Mouse (Mus musculus): ENCODE measurements around the gene Faap100.
"Not testable (repeated sequence)": the region's sequence is repeated elsewhere in the genome, so short reads cannot be mapped to it uniquely, and the experiment has no call there.

Faap100 gene

DNA sequence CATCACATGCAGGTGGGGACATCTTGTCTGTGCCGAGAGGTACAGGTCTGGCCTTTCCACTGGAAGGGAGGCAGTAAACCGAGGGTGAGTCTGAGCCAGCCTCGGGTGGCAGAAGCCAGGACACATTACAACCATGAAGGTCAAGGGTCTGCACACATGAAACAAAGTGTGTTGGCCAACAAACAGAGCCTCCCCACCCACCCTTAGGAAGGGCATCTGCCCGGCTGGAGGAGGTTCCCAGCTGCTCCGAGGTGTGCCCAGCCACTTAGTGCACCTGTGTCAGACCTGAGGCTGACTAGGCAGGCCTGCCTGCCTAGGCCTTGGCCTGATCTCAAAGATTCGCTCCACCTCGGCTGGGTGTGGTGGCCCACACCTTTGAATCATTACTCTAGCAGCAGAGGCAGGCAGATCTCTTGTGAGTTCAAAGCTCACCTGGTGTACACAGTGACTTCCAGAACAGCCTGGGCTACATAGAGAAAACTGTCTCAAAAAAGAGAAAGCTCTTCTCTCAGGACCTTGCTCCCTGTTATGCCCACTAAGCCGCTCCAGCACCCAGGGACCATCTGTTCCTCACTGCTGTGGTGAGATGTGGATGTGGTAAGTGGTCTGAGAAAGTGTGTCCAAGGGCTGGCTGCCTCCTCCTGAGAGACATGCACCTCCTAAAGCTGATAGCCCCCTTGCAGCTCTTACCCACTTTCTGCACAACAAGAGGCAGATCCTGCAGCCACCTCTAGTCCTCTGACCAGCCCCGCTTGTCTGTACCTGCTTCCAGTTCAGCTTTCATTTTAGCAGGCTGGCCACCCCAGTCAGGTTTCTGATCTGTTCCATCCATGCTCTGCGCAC is 27.1 kb downstream of the Faap100 start:
- no peak for DNase-seq (ENCODE audit: low read depth, low spot score)

DNA sequence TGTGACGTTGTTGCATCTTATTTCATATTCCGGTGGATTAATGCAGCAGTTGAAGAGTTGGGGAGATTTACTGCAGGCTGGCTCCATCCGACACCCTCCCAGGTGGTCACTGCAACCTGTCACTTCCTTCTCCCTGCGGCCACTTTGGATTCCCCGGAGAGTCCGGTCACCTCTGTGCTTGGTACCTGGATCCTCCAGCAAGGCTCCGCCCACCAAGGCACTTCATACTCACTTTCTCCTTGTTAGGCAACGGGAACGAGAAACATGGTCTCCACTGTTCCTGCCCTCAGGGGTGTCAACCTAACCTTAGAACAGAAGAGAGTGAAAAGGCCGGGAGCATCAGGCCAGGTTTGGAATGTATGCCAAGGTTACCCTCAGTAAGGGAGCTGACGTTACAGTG is 27.9 kb downstream of the Faap100 start:
- DNase-seq (ENCODE audit: low read depth, low spot score), result no peak

DNA sequence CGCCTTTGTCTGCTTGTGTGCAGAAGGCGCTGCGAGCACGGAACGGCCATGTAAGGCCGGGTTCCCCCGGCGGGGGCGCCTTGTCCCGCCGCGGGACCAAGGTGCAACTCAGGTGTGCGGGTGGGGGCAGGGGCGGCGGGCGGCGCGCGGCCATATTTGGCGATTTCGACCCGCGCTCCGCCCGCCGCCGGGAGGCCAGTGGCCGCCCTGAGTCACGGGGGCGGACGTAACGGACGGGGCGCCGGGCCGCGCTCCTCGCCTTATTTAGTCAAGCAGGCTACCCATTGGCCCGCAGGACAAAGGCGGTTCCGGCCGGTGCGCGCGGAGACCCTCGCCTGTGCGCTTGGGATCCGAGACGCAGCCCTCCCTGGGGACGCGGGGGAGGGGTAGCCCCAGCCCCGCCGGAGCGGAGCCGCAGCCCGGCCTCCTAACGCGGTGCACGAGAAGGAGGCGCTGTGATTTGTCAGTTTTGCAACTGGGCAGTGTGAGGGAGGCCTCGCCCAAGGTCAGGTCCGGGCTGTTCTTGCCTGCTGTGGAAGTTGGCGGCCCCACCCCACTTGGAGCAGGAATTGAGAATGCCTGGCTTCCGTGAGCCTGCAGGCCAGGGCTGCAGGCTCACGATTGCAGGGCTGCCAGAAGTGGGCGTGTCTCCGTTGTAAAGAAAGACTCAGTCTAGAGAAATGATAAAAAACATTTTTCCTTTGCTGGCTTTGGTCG is 28.4 kb downstream of the Faap100 start:
- no peak for DNase-seq (ENCODE audit: low read depth, low spot score)

DNA sequence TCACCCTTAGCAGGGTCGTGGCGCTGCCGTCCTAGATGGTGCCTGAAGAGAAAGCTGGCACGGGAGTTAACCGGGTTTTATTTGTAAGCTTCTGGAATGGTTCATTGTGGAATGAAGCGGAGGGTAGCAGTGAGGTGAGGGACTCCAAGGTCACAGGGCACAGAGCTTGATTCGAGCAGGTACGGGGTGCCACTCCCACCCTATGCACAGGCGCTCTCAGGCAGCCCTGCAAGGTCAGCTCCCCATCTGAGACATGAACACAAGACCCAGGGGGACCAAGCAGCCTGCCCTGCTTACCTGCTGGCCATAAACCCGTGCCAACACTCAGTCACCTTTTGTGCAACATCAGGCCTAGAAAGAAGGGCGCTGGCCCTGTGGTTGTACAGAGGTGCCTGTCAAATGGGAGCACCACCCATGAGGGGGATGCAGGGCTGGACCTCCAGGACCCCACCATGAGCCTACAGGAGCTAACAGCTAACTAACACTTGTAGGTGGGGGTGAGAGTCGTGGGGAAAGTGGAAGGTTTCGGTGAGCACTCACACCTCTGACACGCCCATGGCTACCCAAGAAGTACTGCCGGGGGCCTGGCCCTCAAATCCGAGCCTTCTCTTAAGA is 29.1 kb downstream of the Faap100 start:
- no peak for DNase-seq (ENCODE audit: low read depth, low spot score)

DNA sequence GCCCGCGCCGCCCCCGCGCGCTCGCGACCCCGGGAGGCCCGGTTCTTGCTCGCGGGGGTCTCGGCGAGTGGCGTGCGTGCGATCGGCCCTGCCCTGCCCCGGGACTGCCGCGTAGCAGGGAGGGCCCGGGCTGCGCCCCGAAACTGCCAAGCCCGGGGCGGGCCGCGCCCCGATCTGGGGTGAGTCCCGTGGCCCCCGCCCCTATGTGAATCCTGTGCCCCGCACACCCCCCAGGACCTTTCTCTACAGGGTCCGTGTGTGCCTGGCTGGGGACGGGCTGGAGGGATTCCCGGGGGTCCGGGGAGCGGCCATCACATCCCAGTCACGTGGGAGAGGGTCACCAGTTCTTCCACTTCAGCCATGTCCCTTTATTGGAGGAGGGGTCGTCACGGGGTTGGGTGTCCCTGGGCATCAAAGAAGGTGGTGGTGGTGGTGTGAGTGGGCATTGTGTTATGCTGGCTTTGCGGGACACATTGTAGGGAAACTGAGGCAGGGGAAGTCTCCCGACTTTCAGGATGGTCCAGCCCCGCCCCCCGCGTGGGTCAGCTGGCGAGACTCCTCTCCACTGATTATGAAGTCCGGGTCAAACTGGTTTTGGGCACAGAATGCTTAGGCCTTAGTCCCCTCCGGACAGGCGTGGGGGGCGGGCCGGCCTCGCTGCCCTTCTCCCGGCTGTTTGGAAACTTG is 29.7 kb downstream of the Faap100 start:
- no peak for DNase-seq (ENCODE audit: low read depth, low spot score)

DNA sequence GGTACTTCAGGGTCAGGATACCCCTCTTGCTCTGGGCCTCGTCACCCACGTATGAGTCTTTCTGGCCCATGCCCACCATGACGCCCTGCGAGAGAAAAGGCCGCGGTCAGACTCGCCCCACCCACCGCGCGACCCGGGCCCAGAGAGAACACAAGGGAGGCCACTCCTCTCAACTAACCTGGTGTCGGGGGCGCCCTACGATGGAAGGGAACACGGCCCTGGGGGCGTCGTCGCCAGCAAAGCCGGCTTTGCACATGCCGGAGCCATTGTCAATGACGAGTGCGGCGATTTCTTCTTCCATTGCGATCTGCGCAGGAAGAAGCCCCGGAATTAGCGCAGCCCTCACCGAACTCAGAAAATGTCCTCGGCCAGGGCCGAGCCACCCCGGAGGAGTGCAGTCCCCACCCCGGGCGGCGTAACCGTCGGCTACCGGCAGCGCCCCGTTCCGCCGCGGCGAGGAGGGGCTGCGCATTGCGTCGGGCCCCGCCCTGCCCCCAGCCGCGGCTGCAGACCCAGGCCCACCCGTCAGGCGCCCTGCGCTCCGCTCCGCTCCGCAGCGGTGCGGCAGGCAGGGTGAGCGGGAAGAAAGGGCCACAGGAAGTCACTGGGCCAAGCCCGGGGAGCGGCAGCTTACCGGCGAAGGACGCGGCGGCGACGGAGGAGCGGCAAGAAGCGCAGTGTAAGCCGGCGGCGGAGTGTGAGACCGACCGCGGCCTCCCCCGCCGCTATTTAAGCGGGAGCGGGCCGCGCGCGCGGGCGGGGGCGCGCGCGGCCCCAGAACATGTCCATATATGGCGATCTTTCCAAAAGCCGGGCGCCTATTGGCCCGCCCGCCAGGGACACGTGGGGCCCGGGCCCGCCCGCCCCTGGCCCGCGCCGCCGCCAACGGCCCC is 30.5 kb downstream of the Faap100 start, which contains the start of gene Actg1:
Actg1 (minus strand) TSS at position 752 of the 893 bp plus-strand sequence.
- no peak for DNase-seq (ENCODE audit: low read depth, low spot score)

DNA sequence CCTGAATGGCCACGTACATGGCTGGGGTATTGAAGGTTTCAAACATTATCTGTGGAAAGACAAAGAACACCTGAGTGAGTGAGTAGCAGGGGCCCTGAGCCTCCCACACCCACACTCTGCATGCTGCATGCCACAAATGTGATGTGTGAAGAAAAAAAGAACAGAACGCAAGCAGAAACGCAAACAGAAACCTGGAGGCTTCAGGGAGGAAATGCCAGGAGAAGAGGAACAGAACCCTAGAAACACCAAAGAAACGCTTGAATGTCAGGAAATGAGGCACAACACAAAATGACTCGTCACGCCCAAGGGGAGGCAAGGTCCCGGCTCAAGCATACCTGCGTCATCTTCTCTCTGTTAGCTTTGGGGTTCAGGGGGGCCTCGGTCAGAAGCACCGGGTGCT is 31.3 kb downstream of the Faap100 start:
- DNase-seq (ENCODE audit: low read depth, low spot score), result no peak

DNA sequence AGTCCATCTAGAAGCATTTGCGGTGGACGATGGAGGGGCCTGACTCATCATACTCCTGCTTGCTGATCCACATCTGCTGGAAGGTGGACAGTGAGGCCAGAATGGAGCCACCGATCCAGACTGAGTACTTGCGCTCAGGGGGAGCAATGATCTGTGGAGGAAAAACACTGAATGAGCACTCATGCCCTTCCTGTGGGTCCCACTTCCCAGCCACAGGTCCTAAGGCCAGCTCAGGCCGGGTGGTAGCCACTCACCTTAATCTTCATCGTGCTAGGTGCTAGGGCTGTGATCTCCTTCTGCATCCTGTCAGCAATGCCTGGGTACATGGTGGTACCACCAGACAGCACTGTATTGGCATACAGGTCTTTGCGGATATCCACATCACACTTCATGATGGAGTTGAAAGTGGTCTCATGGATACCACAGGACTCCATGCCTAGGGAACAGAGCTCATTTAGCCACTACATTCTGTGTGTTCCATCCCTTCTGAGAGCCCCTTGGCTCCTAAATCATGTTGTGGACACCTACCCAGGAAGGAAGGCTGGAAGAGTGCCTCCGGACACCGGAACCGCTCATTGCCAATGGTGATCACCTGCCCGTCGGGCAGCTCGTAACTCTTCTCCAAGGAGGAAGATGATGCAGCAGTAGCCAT is 32.1 kb downstream of the Faap100 start:
- not testable (repeated sequence) for DNase-seq (ENCODE audit: low read depth, low spot score)

DNA sequence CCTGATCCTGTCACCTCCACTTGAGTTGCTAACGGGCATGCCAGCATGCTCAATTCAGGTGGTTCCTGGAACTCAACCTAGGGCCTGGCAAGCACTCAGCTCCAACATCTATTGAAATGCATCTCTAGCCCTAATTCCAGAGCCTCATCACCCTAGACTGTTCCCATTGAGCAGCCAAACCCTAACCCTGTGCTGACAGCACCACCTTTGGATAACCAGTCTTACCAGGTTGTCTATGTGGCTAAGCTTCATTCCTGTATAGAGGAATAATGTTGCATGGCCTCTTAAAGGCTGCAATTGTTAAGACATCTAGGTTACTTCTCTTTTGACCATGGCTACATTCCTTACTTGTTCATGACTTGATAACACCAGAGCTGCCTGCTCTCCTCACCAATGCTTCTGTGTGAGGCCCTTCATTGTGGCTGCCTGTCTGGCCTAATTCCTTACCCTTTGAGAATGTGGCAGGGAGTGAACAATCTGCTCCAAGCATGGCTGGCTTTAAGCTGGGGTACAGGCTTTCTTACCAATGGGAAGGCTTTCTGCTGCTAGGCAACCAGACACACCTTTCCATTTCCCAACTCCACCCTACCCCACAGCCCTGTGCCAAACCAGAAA is 33.4 kb downstream of the Faap100 start:
- no peak for DNase-seq (ENCODE audit: low read depth, low spot score)

DNA sequence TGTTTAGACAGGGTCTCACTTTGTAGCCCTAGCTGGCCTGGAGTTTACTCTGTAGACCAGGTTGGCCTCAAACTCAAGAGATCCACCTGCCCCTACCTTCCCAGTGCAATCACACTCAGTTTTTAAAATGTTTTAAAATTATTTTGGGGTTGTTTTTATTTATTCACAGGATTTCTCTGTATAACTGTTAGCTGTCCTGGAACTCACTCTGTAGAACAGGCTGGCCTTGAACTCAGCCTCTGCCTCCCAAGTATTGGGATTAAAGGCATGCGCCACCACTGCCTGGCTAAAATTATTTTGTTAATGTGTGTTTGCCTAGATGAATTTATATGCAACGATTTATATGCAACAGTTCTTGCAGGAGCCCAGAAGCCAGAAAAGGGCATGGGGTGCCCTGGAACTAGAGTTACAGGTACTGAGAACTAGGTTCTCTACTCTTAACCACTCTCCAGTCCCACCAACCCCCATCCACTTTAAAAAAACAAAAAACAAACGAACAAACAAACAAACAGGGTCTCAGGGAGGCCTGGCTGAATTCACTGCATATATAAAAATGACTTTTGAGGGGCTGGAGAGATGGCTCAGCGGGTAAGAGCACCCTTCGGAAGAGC is 34.1 kb downstream of the Faap100 start:
- DNase-seq (ENCODE audit: low read depth, low spot score), result no peak

DNA sequence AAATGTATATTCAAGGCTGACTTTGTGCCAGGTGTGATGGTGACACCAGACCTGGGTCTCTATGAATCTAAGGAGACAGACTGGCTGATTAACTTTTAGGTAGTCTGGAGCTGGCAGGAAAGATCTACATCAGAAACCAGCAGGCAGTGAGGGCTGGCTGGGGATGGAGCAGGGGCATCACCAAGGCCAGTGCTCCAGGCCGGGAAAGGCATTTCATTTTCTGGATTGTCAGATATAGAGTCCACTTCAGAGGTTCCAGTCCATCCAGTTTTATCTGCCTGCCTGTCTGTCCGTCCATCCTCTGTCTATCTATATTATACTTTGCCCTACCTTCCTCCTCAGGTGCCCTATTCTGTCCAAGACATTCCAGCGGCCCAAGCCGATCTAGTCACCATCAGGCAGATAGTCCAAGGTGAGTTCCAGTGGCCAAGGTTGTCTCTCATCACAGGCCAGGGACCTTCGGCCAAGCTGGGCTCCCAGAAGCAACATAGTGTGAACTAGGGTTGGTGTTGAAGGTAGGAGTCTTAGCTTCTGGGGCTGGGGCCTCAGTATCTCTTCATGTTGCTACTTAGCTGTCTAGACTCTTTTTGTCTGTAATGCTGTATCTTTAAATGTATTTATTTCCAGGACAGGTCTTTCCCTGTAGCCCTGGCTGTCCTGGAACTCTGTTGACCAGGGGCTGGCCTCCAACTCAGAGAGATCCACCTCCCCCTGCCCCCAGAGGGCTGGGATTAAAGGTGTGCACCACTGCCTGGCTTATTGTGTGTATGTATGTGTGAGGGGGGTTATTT is 34.9 kb downstream of the Faap100 start:
- no peak for DNase-seq (ENCODE audit: low read depth, low spot score)

DNA sequence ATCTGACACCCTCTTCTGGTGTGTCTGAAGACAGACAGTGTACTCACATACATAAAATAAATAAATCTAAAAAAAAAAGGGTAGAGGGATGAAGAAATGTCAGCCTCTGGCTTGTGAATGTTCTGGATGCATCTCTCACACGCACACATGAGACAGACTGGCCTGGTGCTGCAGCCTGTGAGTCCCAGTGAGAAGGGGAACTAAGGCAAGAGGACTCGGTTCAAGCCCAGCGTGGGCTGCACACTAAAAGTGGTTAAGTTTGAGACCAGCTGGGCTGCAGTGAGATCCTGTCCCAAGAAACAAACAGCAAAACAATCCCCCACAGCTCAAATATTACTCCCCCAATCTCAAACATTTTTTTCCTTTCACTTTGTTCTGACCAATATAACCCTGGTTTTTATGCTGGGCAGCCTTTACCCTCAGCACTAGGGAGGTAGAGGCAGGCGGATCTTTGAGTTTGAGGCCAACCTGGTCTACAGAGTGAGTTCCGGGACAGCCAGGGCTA is 35.9 kb downstream of the Faap100 start:
- DNase-seq (ENCODE audit: low read depth, low spot score), result no peak

DNA sequence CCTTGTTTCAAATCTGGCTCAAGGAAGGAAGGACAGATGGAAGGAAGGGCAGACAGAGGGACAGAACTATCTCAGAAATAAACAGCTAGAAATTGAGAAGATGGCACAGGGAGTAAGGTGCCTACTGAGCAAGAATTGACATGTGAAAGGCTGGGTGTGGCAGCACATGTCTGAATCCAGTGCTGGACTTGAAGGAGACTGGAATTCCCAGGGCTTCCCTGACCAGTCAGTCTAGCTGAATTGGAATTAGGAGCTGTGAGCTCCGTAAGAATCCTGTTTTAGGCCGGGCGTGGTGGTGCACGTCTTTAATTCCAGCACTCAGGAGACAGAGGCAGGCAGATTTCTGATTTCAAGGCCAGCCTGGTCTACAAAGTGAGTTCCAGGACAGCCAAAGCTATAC is 36.9 kb downstream of the Faap100 start:
- no peak for DNase-seq (ENCODE audit: low read depth, low spot score)

DNA sequence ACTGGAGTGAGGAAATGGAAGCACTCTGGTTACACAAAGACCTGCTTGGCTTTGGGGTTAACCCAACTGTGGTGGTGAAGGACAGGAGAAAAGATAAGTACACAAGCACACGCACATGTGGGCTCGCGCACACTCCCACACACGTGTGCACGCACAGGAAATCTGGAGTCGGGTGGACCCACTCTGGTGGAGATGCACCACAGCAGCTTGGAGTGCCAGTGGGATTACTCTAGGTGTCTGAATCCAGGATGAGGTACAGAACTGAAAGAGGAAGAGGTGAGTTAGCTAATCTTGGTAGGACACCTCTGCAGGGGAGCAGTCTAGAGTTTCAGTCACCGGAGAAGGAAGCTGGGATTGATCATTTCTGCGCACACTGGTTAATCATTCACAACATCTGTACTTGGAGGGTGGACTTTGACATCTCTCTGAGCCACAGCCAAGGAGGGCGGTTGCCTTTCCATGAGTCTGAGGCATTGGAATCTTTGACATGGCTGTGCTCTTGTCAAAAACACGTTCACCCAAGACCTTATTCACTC is 38.5 kb downstream of the Faap100 start:
- DNase-seq (ENCODE audit: low read depth, low spot score), result no peak

DNA sequence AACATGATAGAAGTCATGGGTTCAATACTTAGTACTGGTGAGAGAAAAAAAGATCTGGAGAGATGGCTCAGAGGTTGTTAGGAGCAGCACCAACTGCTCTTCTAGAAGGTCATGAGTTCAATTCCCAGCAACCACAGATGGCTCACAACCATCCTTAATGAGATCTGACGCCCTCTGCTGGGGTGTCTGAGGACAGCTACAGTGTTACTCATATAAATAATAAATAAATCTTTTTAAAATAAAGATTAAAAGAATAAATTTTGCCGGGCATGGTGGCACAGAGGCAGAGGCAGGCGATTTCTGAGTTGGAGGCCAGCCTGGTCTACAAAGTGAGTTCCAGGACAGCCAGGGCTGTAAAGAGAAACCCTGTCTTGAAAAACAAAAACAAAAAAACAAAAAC is 39.8 kb downstream of the Faap100 start:
- no peak for DNase-seq (ENCODE audit: low read depth, low spot score)

DNA sequence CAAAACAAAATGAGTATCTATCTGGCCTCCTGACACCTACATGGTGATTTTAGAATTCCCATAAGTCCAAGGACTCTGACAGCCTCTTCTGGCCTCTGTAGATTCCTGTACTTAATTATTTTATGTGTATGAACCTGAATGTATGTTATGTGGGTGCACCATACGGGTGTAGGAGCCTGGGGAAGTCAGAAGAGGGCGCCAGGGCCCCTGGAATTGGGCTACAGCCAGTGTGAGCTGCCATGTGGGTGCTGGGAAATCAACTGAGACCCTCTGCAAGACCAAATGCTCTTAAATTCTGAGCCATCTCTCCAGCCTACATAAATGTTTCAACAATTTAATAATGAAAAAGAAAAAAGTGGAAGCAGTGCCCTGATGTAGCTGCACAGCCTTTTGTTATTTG is 41.1 kb downstream of the Faap100 start:
- no peak for DNase-seq (ENCODE audit: low read depth, low spot score)

DNA sequence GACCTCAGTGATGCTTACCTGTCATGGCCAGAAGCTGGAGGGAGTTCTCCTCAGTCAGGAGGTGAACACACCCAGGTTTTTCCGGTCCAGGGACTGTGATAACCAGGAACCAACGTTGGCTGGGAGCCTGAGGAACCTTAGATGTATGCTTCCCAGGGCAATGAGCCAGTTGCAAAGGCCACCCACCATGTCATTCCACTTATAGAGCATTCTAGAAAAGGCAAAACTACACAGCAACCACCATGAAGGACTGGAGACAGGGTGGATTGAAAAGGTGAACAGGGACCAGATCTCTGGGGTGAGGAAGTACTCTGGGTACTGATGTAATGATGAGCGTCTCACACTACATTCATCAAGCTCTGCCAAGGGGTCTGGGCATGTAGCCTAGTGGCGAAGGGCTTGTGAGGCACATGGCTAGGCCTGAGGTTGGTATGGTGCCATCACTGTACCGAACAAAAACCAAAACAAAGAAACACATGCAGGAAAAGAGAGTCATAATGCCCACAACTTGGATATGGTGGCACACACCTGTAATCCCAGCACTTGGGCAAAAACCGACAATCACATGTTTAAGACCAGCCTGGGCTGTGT is 43.0 kb downstream of the Faap100 start:
- DNase-seq (ENCODE audit: low read depth, low spot score), result no peak

DNA sequence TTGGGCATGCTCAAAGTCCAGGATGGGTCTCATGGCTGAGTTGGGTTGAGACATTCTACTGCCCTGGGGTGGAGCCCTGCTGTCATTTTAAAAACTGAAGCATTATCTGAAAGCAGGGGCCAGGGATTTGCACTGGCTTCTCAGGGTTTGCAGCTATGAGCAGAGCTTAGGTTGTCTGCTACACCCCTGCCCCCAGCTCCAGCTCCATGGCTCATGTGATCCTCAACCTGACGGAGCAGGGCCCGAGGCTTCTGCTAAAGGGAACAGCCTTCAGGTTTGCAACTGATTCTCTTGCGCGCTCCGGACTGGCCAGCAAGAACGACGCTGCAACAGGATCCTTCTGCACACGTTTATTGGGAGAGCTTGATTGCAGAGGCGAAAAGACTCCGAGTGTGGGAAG is 58.4 kb downstream of the Faap100 start:
- DNase-seq (ENCODE audit: low read depth, low spot score), result no peak
